Mouse (Mus musculus) limb, embryonic 15.5 days (tissue): ENCODE data around the gene Rock2. TPM values are rescaled to one million over a fixed set of nuclear protein-coding genes. Genes with fewer than 3 reads are reported as not detected.
A peak's percentile ranks its signal among the peaks of the same experiment; 100 is the strongest.

Experiments
- ATAC-seq: fragments of 200-750 bp; cut with Nextera tagmentation; 2 replicates; pipeline ENCODE4 v1.8.0; 2017; ENCODE audit warnings: low read depth, moderate TSS enrichment; ENCODE audit not compliant: insufficient number of reproducible peaks, low FRiP score, low TSS enrichment
- H3K27ac ChIP-seq: fragments of 300-500 bp; sonication (generic); 2 replicates; pipeline ENCODE4 v1.5.1; 2015; ENCODE audit warnings: moderate library complexity, mild to moderate bottlenecking, inconsistent platforms
- H3K27me3 ChIP-seq: fragments of 300-500 bp; sonication (generic); 2 replicates; pipeline ENCODE4 v1.6.1; 2015; ENCODE audit warnings: inconsistent platforms
- H3K36me3 ChIP-seq: fragments of 300-500 bp; sonication (generic); 2 replicates; pipeline ENCODE4 v1.6.1; 2015; ENCODE audit warnings: inconsistent platforms
- H3K4me1 ChIP-seq: fragments of 300-500 bp; sonication (generic); 2 replicates; pipeline ENCODE4 v1.6.1; 2015; ENCODE audit warnings: inconsistent platforms
- H3K4me2 ChIP-seq: fragments of 300-500 bp; sonication (generic); 2 replicates; pipeline ENCODE4 v1.6.1; 2015; ENCODE audit warnings: mild to moderate bottlenecking, inconsistent platforms
- H3K4me3 ChIP-seq: fragments of 300-500 bp; sonication (generic); 2 replicates; pipeline ENCODE4 v1.5.1; 2015; ENCODE audit warnings: mild to moderate bottlenecking, inconsistent platforms
- H3K9ac ChIP-seq: fragments of 300-500 bp; sonication (generic); 2 replicates; pipeline ENCODE4 v1.6.1; 2015; ENCODE audit warnings: inconsistent platforms
- H3K9me3 ChIP-seq: fragments of 300-500 bp; sonication (generic); 2 replicates; pipeline ENCODE4 v1.6.1; 2016; ENCODE audit warnings: inconsistent platforms
- WGBS: fragments of 180-500 bp; shearing (Covaris S2); methylation state at CpG from one replicate; pipeline ENCODE4 v1.1.7; 2015; 5-methylcytosine and 5-hydroxymethylcytosine counted together
- polyA plus RNA-seq: library from polyadenylated mRNA; unstranded; fragments of >200 nt; fragmentation: Nextera tagmentation; extraction: Ambion mirVana; gene quantifications from 2 replicates; pipeline ENCODE4 v1.2.1, GENCODE M21; 2015

The Rock2 gene
- polyA plus RNA-seq, 1 experiment from 2014 or later: 15.6 TPM

GRCm38 (mm10) chr12:16874086-16874485 is 20.6 kb upstream of the Rock2 start:
- H3K9ac ChIP-seq: no peak overlapping the region
- peaks cover 46% of the 10 kb centered on the region for H3K4me1 ChIP-seq
- no peaks in the 10 kb centered on the region for H3K27me3 ChIP-seq
- 42% methylated on average over 2 of the region's 2 CpGs for WGBS
- no peak for ATAC-seq
- H3K27ac ChIP-seq: no peak overlapping the region
- no peak overlapping the region for H3K4me3 ChIP-seq
- no peaks in the 10 kb centered on the region for H3K9me3 ChIP-seq
- H3K4me2 ChIP-seq: no peak overlapping the region
- H3K36me3 ChIP-seq: no peaks in the 10 kb centered on the region

- Histone ChIP-seq H3K27ac (no peak overlapping the region), H3K4me2 (no peak overlapping the region), H3K4me3 (no peak overlapping the region), H3K36me3 (no peaks in the 10 kb centered on the region), H3K9me3 (no peaks in the 10 kb centered on the region), H3K4me1 (peaks cover 37% of the 10 kb centered on the region), H3K27me3 (no peaks in the 10 kb centered on the region), H3K9ac (no peak overlapping the region)
- ATAC-seq: 0 out of 2 replicates have a peak, but pooled peaks have one; percentile 24
- 31% methylated on average over 4 of the region's 4 CpGs for WGBS
Measured at GRCm38 (mm10) chr12:16875269-16875668, 19.4 kb upstream of the Rock2 start.

GRCm38 (mm10) chr12:16875678-16876077 is 19.0 kb upstream of the Rock2 start:
- ATAC-seq: no peak
- Histone ChIP-seq H3K9me3 (no peaks in the 10 kb centered on the region), H3K27ac (no peak overlapping the region), H3K36me3 (no peaks in the 10 kb centered on the region), H3K9ac (no peak overlapping the region), H3K4me2 (no peak overlapping the region), H3K4me3 (no peak overlapping the region), H3K27me3 (no peaks in the 10 kb centered on the region), H3K4me1 (peaks cover 33% of the 10 kb centered on the region)
- 58% methylated on average over 7 of the region's 7 CpGs for WGBS

GRCm38 (mm10) chr12:16876667-16877066 is 18.0 kb upstream of the Rock2 start:
- Histone ChIP-seq H3K9me3 (no peaks in the 10 kb centered on the region), H3K27me3 (no peaks in the 10 kb centered on the region), H3K4me3 (no peak overlapping the region), H3K4me2 (no peak overlapping the region), H3K9ac (no peak overlapping the region), H3K4me1 (peaks cover 28% of the 10 kb centered on the region), H3K36me3 (no peaks in the 10 kb centered on the region), H3K27ac (no peak overlapping the region)
- 61% methylated on average over 3 of the region's 3 CpGs for WGBS
- ATAC-seq: no peak

GRCm38 (mm10) chr12:16877141-16877540 is 17.6 kb upstream of the Rock2 start:
- Histone ChIP-seq H3K27ac (peak overlapping the region; percentile 50; the same call in 1 of the 2 replicates), H3K4me1 (peaks cover 28% of the 10 kb centered on the region), H3K9me3 (no peaks in the 10 kb centered on the region), H3K27me3 (no peaks in the 10 kb centered on the region), H3K9ac (no peak overlapping the region), H3K36me3 (no peaks in the 10 kb centered on the region), H3K4me2 (no peak overlapping the region), H3K4me3 (no peak overlapping the region)
- 54% methylated on average over 5 of the region's 5 CpGs for WGBS
- ATAC-seq: no peak

- H3K36me3 ChIP-seq: no peaks in the 10 kb centered on the region
- H3K9me3 ChIP-seq: no peaks in the 10 kb centered on the region
- ATAC-seq: no peak
- no peaks in the 10 kb centered on the region for H3K27me3 ChIP-seq
- no peak overlapping the region for H3K4me2 ChIP-seq
- peaks cover 28% of the 10 kb centered on the region for H3K4me1 ChIP-seq
- H3K4me3 ChIP-seq: no peak overlapping the region
- H3K27ac ChIP-seq: no peak overlapping the region
- WGBS: 38% methylated on average over 1 of the region's 1 CpGs
- H3K9ac ChIP-seq: no peak overlapping the region
Measured at GRCm38 (mm10) chr12:16877679-16878078, 17.0 kb upstream of the Rock2 start.

GRCm38 (mm10) chr12:16879369-16879768 is 15.3 kb upstream of the Rock2 start:
- Histone ChIP-seq H3K4me1 (peaks cover 17% of the 10 kb centered on the region), H3K27ac (no peak overlapping the region), H3K9ac (no peak overlapping the region), H3K9me3 (no peaks in the 10 kb centered on the region), H3K27me3 (no peaks in the 10 kb centered on the region), H3K4me2 (no peak overlapping the region), H3K36me3 (no peaks in the 10 kb centered on the region), H3K4me3 (no peak overlapping the region)
- WGBS: 81% methylated on average over 1 of the region's 1 CpGs
- ATAC-seq: no peak; the same call in 1 of the 2 replicates

GRCm38 (mm10) chr12:16880077-16880476 is 14.6 kb upstream of the Rock2 start:
- WGBS: 92% methylated on average over 4 of the region's 4 CpGs
- Histone ChIP-seq H3K4me2 (no peak overlapping the region), H3K36me3 (no peaks in the 10 kb centered on the region), H3K4me1 (peaks cover 12% of the 10 kb centered on the region; the same call in 1 of the 2 replicates), H3K9me3 (no peaks in the 10 kb centered on the region), H3K27me3 (no peaks in the 10 kb centered on the region), H3K9ac (no peak overlapping the region), H3K27ac (no peak overlapping the region), H3K4me3 (no peak overlapping the region)
- no peak for ATAC-seq

GRCm38 (mm10) chr12:16882442-16882841 is 12.3 kb upstream of the Rock2 start:
- Histone ChIP-seq H3K4me1 (no peaks in the 10 kb centered on the region), H3K4me2 (no peak overlapping the region), H3K27ac (no peak overlapping the region), H3K9me3 (no peaks in the 10 kb centered on the region), H3K27me3 (no peaks in the 10 kb centered on the region), H3K4me3 (no peak overlapping the region), H3K9ac (no peak overlapping the region), H3K36me3 (no peaks in the 10 kb centered on the region)
- WGBS: 74% methylated on average over 3 of the region's 3 CpGs
- no peak for ATAC-seq

- Histone ChIP-seq H3K4me3 (no peak overlapping the region), H3K27me3 (no peaks in the 10 kb centered on the region), H3K9ac (no peak overlapping the region), H3K4me1 (no peaks in the 10 kb centered on the region), H3K27ac (no peak overlapping the region), H3K36me3 (no peaks in the 10 kb centered on the region), H3K4me2 (no peak overlapping the region), H3K9me3 (no peaks in the 10 kb centered on the region)
- no peak for ATAC-seq
- WGBS: 57% methylated on average over 7 of the region's 7 CpGs
Measured at GRCm38 (mm10) chr12:16883111-16883510, 11.6 kb upstream of the Rock2 start.

- no peaks in the 10 kb centered on the region for H3K27me3 ChIP-seq
- no peak overlapping the region for H3K4me2 ChIP-seq
- no peaks in the 10 kb centered on the region for H3K4me1 ChIP-seq
- 88% methylated on average over 4 of the region's 4 CpGs for WGBS
- H3K9ac ChIP-seq: no peak overlapping the region
- no peaks in the 10 kb centered on the region for H3K9me3 ChIP-seq
- H3K4me3 ChIP-seq: no peak overlapping the region
- H3K27ac ChIP-seq: no peak overlapping the region
- ATAC-seq: no peak
- H3K36me3 ChIP-seq: no peaks in the 10 kb centered on the region
Measured at GRCm38 (mm10) chr12:16884534-16884933, 10.2 kb upstream of the Rock2 start.

- Histone ChIP-seq H3K4me1 (no peaks in the 10 kb centered on the region), H3K4me3 (no peak overlapping the region), H3K9me3 (no peaks in the 10 kb centered on the region), H3K27me3 (no peaks in the 10 kb centered on the region), H3K4me2 (no peak overlapping the region), H3K27ac (no peak overlapping the region), H3K9ac (no peak overlapping the region), H3K36me3 (no peaks in the 10 kb centered on the region)
- no peak for ATAC-seq
- WGBS: 87% methylated on average over 6 of the region's 6 CpGs
Measured at GRCm38 (mm10) chr12:16886354-16886753, 8.3 kb upstream of the Rock2 start.

- Histone ChIP-seq H3K9me3 (no peaks in the 10 kb centered on the region), H3K4me2 (no peak overlapping the region), H3K9ac (no peak overlapping the region), H3K4me1 (peaks cover 17% of the 10 kb centered on the region), H3K4me3 (no peak overlapping the region), H3K36me3 (no peaks in the 10 kb centered on the region), H3K27ac (no peak overlapping the region), H3K27me3 (no peaks in the 10 kb centered on the region)
- ATAC-seq: no peak
- WGBS: 82% methylated on average over 2 of the region's 2 CpGs
Measured at GRCm38 (mm10) chr12:16893039-16893438, 1.7 kb upstream of the Rock2 start.
